Mouse (Mus musculus): ENCODE measurements around the gene Ilf3.

- TF ChIP-seq CTCF (conservative IDR thresholded peaks at IDR 0.05; ENCODE audit: low read length): no peak
- no peak for TF ChIP-seq NANOG (IDR thresholded peaks at IDR 0.05; ENCODE audit: borderline replicate concordance, low read length)
- no peak for TF ChIP-seq POU5F1 (IDR thresholded peaks at IDR 0.05; ENCODE audit: borderline replicate concordance, low read length)
Observed at GRCm38 (mm10) chr9:21372508-21372907, 4.8 kb downstream of the Ilf3 start.
